9 mouse cellular contexts compared by ENCODE assay signal in genomic region chr2:130294936-130295277, GRCm38 (mm10). TPM values are rescaled to one million over a fixed set of nuclear protein-coding genes. Genes with fewer than 3 reads are reported as not detected.
A peak's percentile ranks its signal among the peaks of the same experiment; 100 is the strongest.
DNase-seq lines count a peak whose midpoint lies in the region; ATAC-seq and TF ChIP-seq lines count a peak whose summit lies in the region.
"Had no signal": no experiment of that assay in that cellular context is flagged by ENCODE, and none has a peak within 500 bp of the region (broad histone marks: within the 10 kb centered on the region; RNA-seq: fewer than 3 reads in every experiment).

Ebf4 (plus strand) TSS chr2:130295169.

- under 1% methylated on average over 30 of the region's 39 CpGs for WGBS in hindbrain, embryonic 11.5 days
- 3% methylated on average over 35 of the region's 39 CpGs for WGBS in liver, adult 2 months
- WGBS in neural tube, embryonic 11.5 days, result 0% methylated on average over 17 of the region's 39 CpGs

- DNase-seq in gastrocnemius, postnatal 14 days, result peak; percentile 45
- no peak for DNase-seq in gastrocnemius, postnatal 36 days
- peak; percentile 75 for DNase-seq in adrenal gland, adult 2 months
- DNase-seq in hindbrain, embryonic 11.5 days (ENCODE audit: low spot score), result peak; percentile 86
- DNase-seq in liver, adult 2 months (ENCODE audit: extremely low read depth, low read depth, low spot score), result no peak
- DNase-seq in neural tube, embryonic 11.5 days (ENCODE audit: low spot score), result peak; percentile 85
- no peak for DNase-seq in spleen, adult 12 weeks (ENCODE audit: low spot score)

- H3K9me3 ChIP-seq in hindbrain, embryonic 11.5 days (ENCODE audit: control insufficient read depth, low read length), result no peaks in the 10 kb centered on the region
- no peaks in the 10 kb centered on the region for H3K9me3 ChIP-seq in neural tube, embryonic 11.5 days (ENCODE audit: control insufficient read depth, low read length)

- peaks cover 5% of the 10 kb centered on the region; the same call in 1 of the 2 replicates for H3K4me1 ChIP-seq in embryonic fibroblast, embryonic 13.5 days (ENCODE audit: control insufficient read depth, insufficient read depth, low read length)
- peaks cover 8% of the 10 kb centered on the region for H3K4me1 ChIP-seq in hindbrain, embryonic 11.5 days (replicated peaks; ENCODE audit: control insufficient read depth, insufficient read depth, low read length)
- no peaks in the 10 kb centered on the region; the same call in 1 of the 2 replicates for H3K4me1 ChIP-seq in liver, adult 2 months (ENCODE audit: control insufficient read depth, insufficient read depth, low read length)
- H3K4me1 ChIP-seq in neural tube, embryonic 11.5 days (ENCODE audit: control insufficient read depth, insufficient read depth, low read length), result peaks cover 14% of the 10 kb centered on the region

- ATAC-seq in hindbrain, embryonic 11.5 days (ENCODE audit: low FRiP score), result peak; percentile 78
- peak; percentile 73 for ATAC-seq in neural tube, embryonic 11.5 days (ENCODE audit: insufficient read depth, low FRiP score, low TSS enrichment)

- H3K27ac ChIP-seq in embryonic fibroblast, embryonic 13.5 days (ENCODE audit: insufficient read depth, low read length), result no peak within 1 kb of the TSS
- H3K27ac ChIP-seq in hindbrain, embryonic 11.5 days (ENCODE audit: low read depth, low read length), result peak within 1 kb of the TSS; percentile 68
- no peak within 1 kb of the TSS for H3K27ac ChIP-seq in liver, adult 2 months (replicated peaks; ENCODE audit: insufficient read depth, low read depth, low read length)
- H3K27ac ChIP-seq in neural tube, embryonic 11.5 days (ENCODE audit: low read depth, low read length), result peak within 1 kb of the TSS; percentile 78
- H3K27ac ChIP-seq: macrophage had no signal

- no peaks in the 10 kb centered on the region for H3K36me3 ChIP-seq in hindbrain, embryonic 11.5 days (ENCODE audit: control insufficient read depth, insufficient read depth, low read length)
- H3K36me3 ChIP-seq in liver, adult 2 months (ENCODE audit: control insufficient read depth, insufficient read depth, low read length), result no peaks in the 10 kb centered on the region
- no peaks in the 10 kb centered on the region for H3K36me3 ChIP-seq in neural tube, embryonic 11.5 days (ENCODE audit: control insufficient read depth, insufficient read depth, low read length)

- TF ChIP-seq CTCF in embryonic fibroblast, embryonic 13.5 days (IDR thresholded peaks at IDR 0.05; ENCODE audit: borderline replicate concordance, insufficient read depth, low read length), result no peak
- no peak for TF ChIP-seq CTCF in liver, adult 2 months (IDR thresholded peaks at IDR 0.05; ENCODE audit: low read depth, low read length)

- peaks cover 13% of the 10 kb centered on the region for H3K27me3 ChIP-seq in hindbrain, embryonic 11.5 days (ENCODE audit: control insufficient read depth, insufficient read depth, low read length)
- peaks cover 10% of the 10 kb centered on the region for H3K27me3 ChIP-seq in liver, adult 2 months (ENCODE audit: control insufficient read depth, insufficient read depth, low read length)
- peaks cover 15% of the 10 kb centered on the region; the same call in 1 of the 2 replicates for H3K27me3 ChIP-seq in neural tube, embryonic 11.5 days (ENCODE audit: control insufficient read depth, insufficient read depth, low read length)

- H3K4me3 ChIP-seq in embryonic fibroblast, embryonic 13.5 days (ENCODE audit: insufficient read depth, low read length), result peak within 1 kb of the TSS; percentile 45
- peak within 1 kb of the TSS; percentile 76 for H3K4me3 ChIP-seq in hindbrain, embryonic 11.5 days (ENCODE audit: low read depth, low read length)
- peak within 1 kb of the TSS; percentile 47; the same call in 1 of the 2 replicates for H3K4me3 ChIP-seq in liver, adult 2 months (ENCODE audit: insufficient read depth, low read depth, low read length)
- H3K4me3 ChIP-seq in neural tube, embryonic 11.5 days (ENCODE audit: low read depth, low read length), result peak within 1 kb of the TSS; percentile 79

- peak; percentile 51; the same call in 1 of the 2 replicates for TF ChIP-seq POLR2A in embryonic fibroblast, embryonic 13.5 days (IDR thresholded peaks at IDR 0.05; ENCODE audit: low read depth, low read length)
- no peak for TF ChIP-seq POLR2A in liver, adult 2 months (IDR thresholded peaks at IDR 0.05; ENCODE audit: extremely low read depth, insufficient read depth, low read length)

- H3K79me2 ChIP-seq in liver, adult 2 months (ENCODE audit: control insufficient read depth, insufficient read depth, low read length), result no peaks in the 10 kb centered on the region

- intact Hi-C loops in gastrocnemius, postnatal 14 days (cut with DNase I; ENCODE audit: low total_unique reads), result loop anchor here (5.0 kb wide), 2 partner anchors 67 to 117 kb away; no protein-coding TSS in a partner anchor
- intact Hi-C loops in gastrocnemius, postnatal 36 days (cut with DNase I), result loop anchor here (2.0 to 5.0 kb wide), 2 partner anchors 67 to 116 kb away; no protein-coding TSS in a partner anchor

- H3K9ac ChIP-seq in hindbrain, embryonic 11.5 days (ENCODE audit: low read depth, low read length), result peak within 1 kb of the TSS; percentile 81
- peak within 1 kb of the TSS; percentile 55 for H3K9ac ChIP-seq in liver, adult 2 months (ENCODE audit: low read depth, low read length)
- peak within 1 kb of the TSS; percentile 80 for H3K9ac ChIP-seq in neural tube, embryonic 11.5 days (ENCODE audit: low read length)

- peak within 1 kb of the TSS; percentile 81 for H3K4me2 ChIP-seq in hindbrain, embryonic 11.5 days (replicated peaks; ENCODE audit: low read depth, low read length)
- peak within 1 kb of the TSS; percentile 73 for H3K4me2 ChIP-seq in neural tube, embryonic 11.5 days (ENCODE audit: low read depth)

RNA-seq across cellular contexts. Expression of gene Ebf4, which starts in this region (rescaled TPM):
- under 1 TPM; 0.66 to 0.73 TPM for total RNA-seq in gastrocnemius, postnatal 14 days (2021)
- under 1 TPM; 0.15 to 0.27 TPM for total RNA-seq in gastrocnemius, postnatal 36 days (2021)
- 1 to 10 TPM; 3.3 to 3.9 TPM for total RNA-seq in adrenal gland, adult 2 months (2021)
- polyA plus RNA-seq in adrenal gland, adult 2 months (2012; rRNA removed), result 12.1 and 15.3 TPM in 2 replicates
- 3.0 and 4.1 TPM in 2 replicates for polyA plus RNA-seq in embryonic fibroblast, embryonic 13.5 days (2011; ENCODE audit: insufficient read length, low read depth, missing spikeins)
- polyA plus RNA-seq in hindbrain, embryonic 11.5 days (2014; fragmentation: Nextera tagmentation; extraction: Ambion mirVana), result 1.1 and 1.2 TPM in 2 replicates
- 0.07 and 0.09 TPM in 2 replicates for total RNA-seq in liver, adult 2 months (2014; rRNA removed)
- 0.19 and 0.22 TPM in 2 replicates for polyA plus RNA-seq in liver, adult 2 months (2012; rRNA removed)
- 2.0 and 2.1 TPM in 2 replicates for polyA plus RNA-seq in neural tube, embryonic 11.5 days (2014; fragmentation: Nextera tagmentation; extraction: Ambion mirVana)
- polyA plus RNA-seq: macrophage had no signal

Comparison
In these comparisons a context has a peak if more than half of its experiments do, and no peak if none do; other contexts are left out.
1. Peak in DNase-seq in gastrocnemius, postnatal 14 days; RNA of the gene not detected or under 1 TPM.
2. DNase-seq: peak in adrenal gland, adult 2 months (single experiment), hindbrain, embryonic 11.5 days (single experiment) and neural tube, embryonic 11.5 days (single experiment); none in gastrocnemius, postnatal 36 days (0 of 2), liver, adult 2 months (single experiment) and spleen, adult 12 weeks (single experiment).
3. H3K27ac ChIP-seq: peak in hindbrain, embryonic 11.5 days (single experiment) and neural tube, embryonic 11.5 days (single experiment); none in embryonic fibroblast, embryonic 13.5 days (single experiment) and liver, adult 2 months (single experiment).
4. Peak in every context shown above with its lines, with median percentiles within 50 percentile points of each other: H3K4me3 ChIP-seq and H3K9ac ChIP-seq.